Mouse (Mus musculus) G1E (cell line): Measurements from ENCODE around the gene Dab2. TPM values are rescaled to one million over a fixed set of nuclear protein-coding genes. Genes with fewer than 3 reads are reported as not detected.

Source experiments
- ATAC-seq: 2 replicates; pipeline ENCODE4 v1.8.0; 2016; ENCODE audit warnings: mild to moderate bottlenecking; ENCODE audit not compliant: insufficient number of reproducible peaks, poor library complexity, low FRiP score, severe bottlenecking; ENCODE audit errors: extremely low read depth
- DNase-seq: peaks from one replicate; pipeline ENCODE4 v3.0.0; 2012; ENCODE audit warnings: low spot score
- H3K27me3 ChIP-seq: 2 replicates; pipeline ENCODE4 v1.6.1; 2012; ENCODE audit warnings: mild to moderate bottlenecking, low read length, inconsistent platforms; ENCODE audit not compliant: insufficient read depth
- H3K36me3 ChIP-seq: replicated peaks from 2 replicates; pipeline ENCODE3; 2012; ENCODE audit warnings: mild to moderate bottlenecking, inconsistent platforms
- H3K4me1 ChIP-seq: 2 replicates; pipeline ENCODE4 v1.6.1; 2012; ENCODE audit warnings: low read depth, low read length, inconsistent platforms, mixed read lengths; ENCODE audit not compliant: insufficient read depth
- H3K4me3 ChIP-seq: 2 replicates; pipeline ENCODE4 v1.5.1; 2012; ENCODE audit warnings: low read depth, mild to moderate bottlenecking, inconsistent platforms, low read length, moderate library complexity, mixed read lengths
- H3K9me3 ChIP-seq: replicated peaks from 2 replicates; pipeline ENCODE4 v1.6.1; 2012; ENCODE audit warnings: inconsistent platforms
- CTCF ChIP-seq: IDR thresholded peaks from 2 replicates; pipeline ENCODE4 v1.5.1; 2012; ENCODE audit warnings: low read depth, low read length, inconsistent platforms, mixed read lengths
- GATA1 ChIP-seq: IDR thresholded peaks from 2 replicates; pipeline ENCODE4 v1.6.1; 2012; ENCODE audit warnings: borderline replicate concordance, low read length, inconsistent platforms, mixed read lengths
- GATA2 ChIP-seq: IDR thresholded peaks from 2 replicates; pipeline ENCODE4 v1.6.1; 2012; ENCODE audit warnings: low read depth, low read length, inconsistent platforms, borderline replicate concordance
- POLR2AphosphoS5 ChIP-seq: IDR thresholded peaks from 2 replicates; pipeline ENCODE4 v1.6.1; 2012; ENCODE audit warnings: low read depth, low read length, inconsistent platforms; ENCODE audit not compliant: insufficient replicate concordance
- TAL1 ChIP-seq: conservative IDR thresholded peaks from 2 replicates; pipeline ENCODE4 v1.6.1; 2012; ENCODE audit warnings: low read depth, low read length, inconsistent platforms, mixed read lengths
- polyA plus RNA-seq: library from polyadenylated mRNA; stranded (reverse); fragments of >175 nt; gene quantifications from 2 replicates; pipeline ENCODE4 v1.2.3, GENCODE M21; 2012
- total RNA-seq, 2 experiments: library from RNA; stranded (forward) in 1 of 2; stranded (reverse) in 1 of 2; fragments of 200-1000 nt in 1 of 2; fragments of >200 nt in 1 of 2; fragmentation: Nextera tagmentation in 1 of 2; gene quantifications; 2 replicates each; pipeline ENCODE4 v1.2.3; 2014 to 2017

Dab2 gene
- total and polyA plus RNA-seq, 3 experiments: 0.38 TPM; not detected in 2

DNA sequence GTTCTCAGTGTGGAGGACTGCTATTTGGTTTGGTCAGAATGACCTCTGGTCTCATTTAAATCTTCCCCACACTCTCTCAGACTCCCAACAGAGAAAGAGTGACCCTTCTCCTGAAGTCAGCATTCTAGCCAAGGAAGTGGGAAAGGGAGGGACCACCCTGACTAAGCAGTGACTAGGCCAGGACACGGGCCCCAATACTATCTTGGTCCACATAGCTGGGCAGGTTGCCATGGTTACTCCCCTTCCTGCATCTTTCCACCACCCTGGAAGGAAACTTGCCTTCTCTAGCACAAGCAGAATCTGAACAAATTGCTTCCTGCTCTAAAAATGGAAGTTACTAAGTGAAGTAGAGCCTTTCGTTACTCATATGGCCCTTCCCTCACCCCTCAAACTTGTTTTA lies 91.1 kb downstream of the Dab2 start:
- DNase-seq (no peak), ATAC-seq (no peak)
- H3K4me3 ChIP-seq: no peak overlapping the region
- TF ChIP-seq POLR2AphosphoS5: no peak
- TF ChIP-seq GATA2: no peak
- TF ChIP-seq CTCF: no peak
- TF ChIP-seq GATA1: no peak
- no peak for TF ChIP-seq TAL1
- H3K9me3 ChIP-seq: no peaks in the 10 kb centered on the region
- peaks cover 18% of the 10 kb centered on the region for H3K27me3 ChIP-seq
- no peaks in the 10 kb centered on the region for H3K4me1 ChIP-seq
- no peaks in the 10 kb centered on the region for H3K36me3 ChIP-seq

DNA sequence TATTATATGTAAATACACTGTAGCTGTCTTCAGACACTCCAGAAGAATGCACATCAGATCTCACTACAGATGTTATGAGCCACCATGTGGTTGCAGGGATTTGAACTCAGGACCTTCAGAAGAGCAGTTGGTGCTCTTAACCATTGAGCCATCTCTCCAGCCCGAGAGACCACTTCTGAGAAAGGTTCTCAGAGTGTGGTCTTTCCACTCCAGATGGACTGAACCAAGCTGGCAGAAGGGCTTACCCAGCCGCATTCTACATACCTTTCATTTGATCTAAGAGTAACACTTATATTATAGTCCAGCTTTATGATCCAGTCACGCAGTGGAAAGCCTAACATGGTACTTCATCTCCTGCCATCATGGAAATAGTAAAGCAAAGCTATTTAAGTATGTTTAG lies 92.3 kb downstream of the Dab2 start:
- H3K4me3 ChIP-seq: no peak overlapping the region
- H3K4me1 ChIP-seq: no peaks in the 10 kb centered on the region
- DNase-seq (no peak), ATAC-seq (no peak)
- no peaks in the 10 kb centered on the region for H3K9me3 ChIP-seq
- TF ChIP-seq GATA1 (no peak), CTCF (no peak), POLR2AphosphoS5 (no peak)
- H3K36me3 ChIP-seq: no peaks in the 10 kb centered on the region
- H3K27me3 ChIP-seq: peaks cover 13% of the 10 kb centered on the region; the same call in 1 of the 2 replicates

DNA sequence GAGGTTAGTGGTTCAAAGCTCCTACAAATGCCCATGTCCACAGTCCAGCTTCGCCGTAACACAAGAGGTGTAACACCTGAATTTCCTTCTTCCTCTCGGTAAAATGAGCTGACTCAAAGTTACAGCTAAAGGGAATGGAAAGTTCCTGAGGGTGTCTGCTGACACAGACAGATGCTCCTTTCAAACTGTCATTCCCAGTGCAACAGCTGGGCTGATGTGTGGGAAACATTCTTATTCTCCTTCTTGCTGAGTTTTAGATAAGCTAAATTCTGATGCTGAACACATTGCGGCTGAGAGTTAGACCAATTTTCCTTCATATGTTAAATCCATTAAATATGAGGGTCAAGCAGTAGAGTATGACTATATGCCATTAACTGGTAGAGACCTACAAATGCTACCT lies 94.0 kb downstream of the Dab2 start:
- no peaks in the 10 kb centered on the region for H3K9me3 ChIP-seq
- H3K27me3 ChIP-seq: peaks cover 9% of the 10 kb centered on the region; the same call in 1 of the 2 replicates
- ATAC-seq: no peak
- no peak for TF ChIP-seq POLR2AphosphoS5
- TF ChIP-seq TAL1: no peak
- no peak for TF ChIP-seq GATA1
- TF ChIP-seq GATA2: no peak
- TF ChIP-seq CTCF: no peak
- H3K36me3 ChIP-seq: no peaks in the 10 kb centered on the region
- H3K4me1 ChIP-seq: no peaks in the 10 kb centered on the region
- DNase-seq: no peak
- no peak overlapping the region for H3K4me3 ChIP-seq

GRCm38 (mm10) chr15:6398211-6398610 lies 98.6 kb downstream of the Dab2 start:
- Histone ChIP-seq H3K4me1 (no peaks in the 10 kb centered on the region), H3K9me3 (no peaks in the 10 kb centered on the region), H3K27me3 (peaks cover 3% of the 10 kb centered on the region; the same call in 1 of the 2 replicates), H3K36me3 (no peaks in the 10 kb centered on the region), H3K4me3 (no peak overlapping the region)
- ATAC-seq (no peak), DNase-seq (no peak)
- no peak for TF ChIP-seq GATA1
- no peak for TF ChIP-seq POLR2AphosphoS5
- TF ChIP-seq CTCF: no peak
- no peak for TF ChIP-seq GATA2
- TF ChIP-seq TAL1: no peak

GRCm38 (mm10) chr15:6398881-6399280 lies 99.3 kb downstream of the Dab2 start:
- H3K27me3 ChIP-seq: peaks cover 3% of the 10 kb centered on the region; the same call in 1 of the 2 replicates
- H3K9me3 ChIP-seq: no peaks in the 10 kb centered on the region
- no peaks in the 10 kb centered on the region for H3K36me3 ChIP-seq
- no peaks in the 10 kb centered on the region for H3K4me1 ChIP-seq
- DNase-seq: no peak
- H3K4me3 ChIP-seq: no peak overlapping the region
- no peak for ATAC-seq
- no peak for TF ChIP-seq CTCF
- TF ChIP-seq TAL1: no peak
- TF ChIP-seq POLR2AphosphoS5: no peak
- TF ChIP-seq GATA1: no peak
- TF ChIP-seq GATA2: no peak

DNA sequence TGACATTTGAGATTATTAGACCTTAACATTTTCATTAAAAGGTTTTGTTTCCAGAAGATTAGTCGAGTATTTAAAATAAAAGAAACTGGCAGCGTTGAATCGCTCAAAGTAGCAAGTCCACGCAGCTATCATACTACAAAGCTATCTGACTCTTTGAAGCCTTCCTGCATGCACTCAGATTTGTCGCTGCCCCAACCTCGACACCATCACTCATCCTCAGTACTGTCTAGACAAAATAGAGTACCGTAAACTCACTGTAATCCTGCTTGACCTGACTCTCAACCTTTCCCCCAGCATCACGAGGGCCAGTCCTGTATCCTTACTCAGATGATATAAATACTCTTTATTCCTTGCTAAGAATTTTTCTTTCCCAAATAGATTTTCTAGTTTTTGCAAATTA lies 100.5 kb downstream of the Dab2 start:
- no peaks in the 10 kb centered on the region for H3K36me3 ChIP-seq
- no peak overlapping the region for H3K4me3 ChIP-seq
- peaks cover 3% of the 10 kb centered on the region; the same call in 1 of the 2 replicates for H3K27me3 ChIP-seq
- no peaks in the 10 kb centered on the region for H3K9me3 ChIP-seq
- ATAC-seq: no peak
- H3K4me1 ChIP-seq: no peaks in the 10 kb centered on the region
- TF ChIP-seq TAL1: no peak
- no peak for TF ChIP-seq CTCF
- no peak for TF ChIP-seq GATA2
- no peak for TF ChIP-seq GATA1
- TF ChIP-seq POLR2AphosphoS5: no peak
- no peak for DNase-seq

DNA sequence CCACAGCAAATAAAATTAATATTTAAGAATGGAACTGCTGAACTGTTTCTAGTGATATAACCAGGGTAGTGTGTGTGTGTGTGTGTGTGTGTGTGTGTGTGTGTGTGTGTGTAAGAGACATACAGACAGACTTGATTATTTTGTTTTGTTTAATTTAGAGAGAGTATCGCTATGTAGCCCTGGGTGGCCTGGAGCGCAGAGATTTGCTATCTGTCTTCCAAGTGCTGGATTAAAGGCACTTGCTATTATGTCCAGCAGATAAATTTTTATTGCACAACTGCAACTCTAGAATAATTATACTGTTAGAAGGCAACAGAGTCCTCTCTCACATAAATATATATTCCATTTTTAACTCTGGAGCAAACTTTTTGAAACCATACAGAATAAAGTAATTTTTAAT lies 102.8 kb downstream of the Dab2 start:
- ATAC-seq (no peak), DNase-seq (no peak)
- Histone ChIP-seq H3K9me3 (no peaks in the 10 kb centered on the region), H3K4me3 (no peak overlapping the region), H3K4me1 (no peaks in the 10 kb centered on the region), H3K36me3 (no peaks in the 10 kb centered on the region), H3K27me3 (no peaks in the 10 kb centered on the region)
- TF ChIP-seq GATA2 (no peak), TAL1 (no peak), GATA1 (no peak), POLR2AphosphoS5 (no peak), CTCF (no peak)
